8 mouse cellular contexts compared by ENCODE assay signal in the genomic region with DNA sequence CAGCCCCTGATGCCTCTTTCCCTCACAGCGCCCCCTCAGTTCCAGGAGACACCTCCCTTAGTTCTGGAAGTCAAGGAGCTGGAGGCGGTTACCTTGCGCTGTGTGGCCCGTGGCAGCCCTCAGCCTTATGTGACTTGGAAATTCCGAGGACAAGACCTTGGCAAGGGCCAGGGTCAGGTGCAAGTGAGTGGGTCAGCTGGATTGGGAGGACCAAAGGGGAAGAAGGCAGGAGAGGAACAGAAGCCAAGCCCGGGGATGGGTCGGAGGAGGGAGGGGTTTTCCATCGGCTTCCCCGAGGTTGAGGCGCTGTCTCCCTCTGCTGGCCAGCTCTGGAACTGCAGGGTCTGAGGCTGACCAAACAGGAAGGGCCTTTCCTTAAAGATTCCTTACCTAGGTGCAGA. TPM values are rescaled to one million over a fixed set of nuclear protein-coding genes. Genes with fewer than 3 reads are reported as not detected.
DNase-seq lines count a peak whose midpoint lies in the region; ATAC-seq lines count a peak whose summit lies in the region.

No protein-coding gene starts in this region.

- peak; percentile 88 for DNase-seq in ZHBTc4 (ENCODE audit: low read depth, low spot score)
- peak; percentile 88 for DNase-seq in embryo, embryonic 10 days (ENCODE audit: low spot score)
- DNase-seq in gastrocnemius, postnatal 25 days: peak; percentile 74
- peak; percentile 79 to 89 for DNase-seq in left cerebral cortex, postnatal 10 days (ENCODE audit: extremely low spot score in 1 of 2, low spot score in 2 of 2)
- DNase-seq in right cerebral cortex, postnatal 10 days (ENCODE audit: low spot score in 2 of 2): peak; percentile 85 to 92
- peak; percentile 88 for DNase-seq in urinary bladder, postnatal 10 days (ENCODE audit: low spot score)

- intact Hi-C loops in left cerebral cortex, postnatal 10 days (cut with DNase I): loop anchor here (2.0 kb wide), 1 partner anchor 77 kb away; no protein-coding TSS in a partner anchor

- ATAC-seq in inflammation-experienced regulatory T-cells, adult 6 months: peak; percentile 63
- peak; percentile 91 for ATAC-seq in megakaryocyte progenitor cell, adult 5-6 weeks (replicated peaks; ENCODE audit: poor library complexity)

RNA-seq across cellular contexts. Expression of gene Igsf9, which starts 8.7 kb away (rescaled TPM):
- under 1 TPM in 1 of 2 experiments, not detected in 1; 0.19 TPM for total RNA-seq in gastrocnemius, postnatal 25 days (2021)
- 1 to 10 TPM in 1 of 3 experiments, under 1 TPM in 1, not detected in 1; 0.50 to 1.4 TPM for polyA plus RNA-seq in inflammation-experienced regulatory T-cells, adult 6 months (2017; shearing (Covaris generic))
- 10 to 100 TPM; 19.2 to 27.4 TPM for total RNA-seq in left cerebral cortex, postnatal 10 days (2021)
- 0.10 TPM in 1 of 2 replicates, not detected in the other for total RNA-seq in megakaryocyte progenitor cell, adult 5-6 weeks (2015)
- total RNA-seq in megakaryocyte progenitor cell, adult 5-6 weeks (2017): 0.30 TPM in 1 of 2 replicates, not detected in the other

RNA-seq across cellular contexts. Expression of gene Tagln2, which starts 9.6 kb away (rescaled TPM):
- total RNA-seq in gastrocnemius, postnatal 25 days (2021): 10 to 100 TPM; 24.8 to 33.7 TPM
- 100 to 1,000 TPM; 260 to 650 (median 280) TPM for polyA plus RNA-seq in inflammation-experienced regulatory T-cells, adult 6 months (2017; shearing (Covaris generic))
- total RNA-seq in left cerebral cortex, postnatal 10 days (2021): 10 to 100 TPM; 17.0 to 18.6 TPM
- total RNA-seq in megakaryocyte progenitor cell, adult 5-6 weeks (2015): 621 and 639 TPM in 2 replicates
- 290 and 305 TPM in 2 replicates for total RNA-seq in megakaryocyte progenitor cell, adult 5-6 weeks (2017)

RNA-seq across cellular contexts. Expression of gene Slamf9, which starts 15.1 kb away (rescaled TPM):
- total RNA-seq in gastrocnemius, postnatal 25 days (2021): under 1 TPM; 0.20 to 0.35 TPM
- polyA plus RNA-seq in inflammation-experienced regulatory T-cells, adult 6 months (2017; shearing (Covaris generic)): under 1 TPM in 2 of 3 experiments, not detected in 1; 0.36 to 0.61 TPM
- under 1 TPM; 0.43 to 0.81 TPM for total RNA-seq in left cerebral cortex, postnatal 10 days (2021)
- total RNA-seq in megakaryocyte progenitor cell, adult 5-6 weeks (2015): 0.35 and 0.49 TPM in 2 replicates
- total RNA-seq in megakaryocyte progenitor cell, adult 5-6 weeks (2017): 0.41 and 0.62 TPM in 2 replicates

RNA-seq across cellular contexts. Expression of gene Cfap45, which starts 30.3 kb away (rescaled TPM):
- not detected for total RNA-seq in gastrocnemius, postnatal 25 days (2021)
- 1 to 10 TPM in 2 of 3 experiments, under 1 TPM in 1; 0.43 to 1.5 (median 1.2) TPM for polyA plus RNA-seq in inflammation-experienced regulatory T-cells, adult 6 months (2017; shearing (Covaris generic))
- total RNA-seq in left cerebral cortex, postnatal 10 days (2021): 1 to 10 TPM; 3.1 to 4.3 TPM
- total RNA-seq in megakaryocyte progenitor cell, adult 5-6 weeks (2015): 0.12 TPM in 1 of 2 replicates, not detected in the other
- not detected in 2 replicates for total RNA-seq in megakaryocyte progenitor cell, adult 5-6 weeks (2017)

Comparison
In these comparisons a context has a peak if more than half of its experiments do, and no peak if none do; other contexts are left out.
1. Peak in every context shown above with its lines: DNase-seq and ATAC-seq.
2. RNA of gene Igsf9, which starts 8.7 kb away (total RNA-seq): 19.2 to 27.4 TPM in left cerebral cortex, postnatal 10 days; 0.19 TPM in gastrocnemius, postnatal 25 days and 0.10 to 0.30 TPM in megakaryocyte progenitor cell, adult 5-6 weeks; every median in the first group is over 10 times any median in the second.
3. RNA of gene Tagln2, which starts 9.6 kb away (total RNA-seq): 290 to 639 TPM in megakaryocyte progenitor cell, adult 5-6 weeks; 24.8 to 33.7 TPM in gastrocnemius, postnatal 25 days and 17.0 to 18.6 TPM in left cerebral cortex, postnatal 10 days; every median in the first group is over 4 times any median in the second.